Mouse (Mus musculus) liver, embryonic 15.5 days (tissue): ENCODE measurements around the gene Akt2. TPM values are rescaled to one million over a fixed set of nuclear protein-coding genes. Genes with fewer than 3 reads are reported as not detected.

Experiments used
- ATAC-seq: fragments of 200-750 bp; cut with Nextera tagmentation; 2 replicates; pipeline ENCODE4 v1.8.0; 2017; ENCODE audit warnings: moderate number of reproducible peaks, mild to moderate bottlenecking, moderate library complexity; ENCODE audit not compliant: insufficient read depth
- H3K27ac ChIP-seq: fragments of 300-500 bp; sonication (generic); replicated peaks from 2 replicates; pipeline ENCODE4 v1.5.1; 2015; ENCODE audit warnings: mild to moderate bottlenecking, inconsistent platforms
- H3K27me3 ChIP-seq: fragments of 300-500 bp; sonication (generic); 2 replicates; pipeline ENCODE4 v1.6.1; 2015; ENCODE audit warnings: mild to moderate bottlenecking, inconsistent platforms
- H3K36me3 ChIP-seq: fragments of 300-500 bp; sonication (generic); replicated peaks from 2 replicates; pipeline ENCODE4 v1.6.1; 2015; ENCODE audit warnings: moderate library complexity, mild to moderate bottlenecking, inconsistent platforms
- H3K4me1 ChIP-seq: fragments of 300-500 bp; sonication (generic); replicated peaks from 2 replicates; pipeline ENCODE4 v1.6.1; 2015; ENCODE audit warnings: inconsistent platforms
- H3K4me2 ChIP-seq: fragments of 300-500 bp; sonication (generic); 2 replicates; pipeline ENCODE4 v1.6.1; 2015; ENCODE audit warnings: moderate library complexity, mild to moderate bottlenecking, inconsistent platforms
- H3K4me3 ChIP-seq: fragments of 300-500 bp; sonication (generic); replicated peaks from 2 replicates; pipeline ENCODE4 v1.5.1; 2015; ENCODE audit warnings: mild to moderate bottlenecking, inconsistent platforms
- H3K9ac ChIP-seq: fragments of 300-500 bp; sonication (generic); 2 replicates; pipeline ENCODE4 v1.6.1; 2015; ENCODE audit warnings: moderate library complexity, mild to moderate bottlenecking, inconsistent platforms
- H3K9me3 ChIP-seq: fragments of 300-500 bp; sonication (generic); replicated peaks from 2 replicates; pipeline ENCODE4 v1.6.1; 2016; ENCODE audit warnings: inconsistent platforms
- WGBS: fragments of 180-500 bp; shearing (Covaris S2); methylation state at CpG from one replicate; pipeline ENCODE4 v1.1.7; 2015; ENCODE audit warnings: mixed read lengths; ENCODE audit not compliant: insufficient replicate concordance; 5-methylcytosine and 5-hydroxymethylcytosine counted together
- polyA plus RNA-seq: library from polyadenylated mRNA; unstranded; fragments of >200 nt; fragmentation: Nextera tagmentation; extraction: Ambion mirVana; gene quantifications from 2 replicates; pipeline ENCODE4 v1.2.1, GENCODE M21; 2015

Gene Akt2
- polyA plus RNA-seq, 1 experiment from 2014 or later, result 26.4 TPM

- Histone ChIP-seq H3K9ac (no peak overlapping the region), H3K9me3 (no peaks in the 10 kb centered on the region), H3K36me3 (no peaks in the 10 kb centered on the region), H3K4me1 (peaks cover 14% of the 10 kb centered on the region; the same call in 1 of the 2 replicates), H3K27me3 (peaks cover 40% of the 10 kb centered on the region), H3K4me3 (no peak overlapping the region), H3K4me2 (no peak overlapping the region; the same call in none of the 2 replicates), H3K27ac (no peak overlapping the region)
- ATAC-seq, result no peak
- 75% methylated on average over 11 of the region's 11 CpGs for WGBS
These were observed 58.4 kb downstream of the Akt2 start for GRCm38 (mm10) chr7:27649723-27650122.

DNA sequence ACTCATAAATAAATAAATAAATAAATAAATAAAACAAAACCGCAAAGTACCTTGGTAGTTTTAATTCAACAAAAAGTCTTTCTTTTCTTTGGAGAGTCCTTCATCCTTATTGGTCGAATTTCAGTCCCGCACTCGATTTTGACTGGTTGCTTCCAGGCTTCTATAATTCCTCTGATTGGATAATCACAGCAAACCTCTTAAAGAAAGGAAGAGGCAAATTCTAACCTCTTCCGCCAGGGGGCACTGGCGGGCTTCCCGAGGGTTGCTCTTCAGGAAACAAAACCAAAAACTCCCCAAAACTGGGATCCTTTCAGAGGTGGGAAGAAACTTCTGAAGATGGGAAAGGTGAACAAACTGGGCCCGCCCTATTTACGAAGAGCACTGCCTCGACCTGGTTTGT is 59.6 kb downstream of the Akt2 start:
- H3K4me2 ChIP-seq, result peak overlapping the region; percentile 48
- peaks cover 14% of the 10 kb centered on the region; the same call in 1 of the 2 replicates for H3K4me1 ChIP-seq
- H3K9me3 ChIP-seq, result no peaks in the 10 kb centered on the region
- no peak overlapping the region for H3K27ac ChIP-seq
- 1% methylated on average over 10 of the region's 10 CpGs for WGBS
- no peak overlapping the region for H3K9ac ChIP-seq
- no peak for ATAC-seq
- H3K27me3 ChIP-seq, result peaks cover 52% of the 10 kb centered on the region
- H3K36me3 ChIP-seq, result no peaks in the 10 kb centered on the region
- H3K4me3 ChIP-seq, result peak overlapping the region; percentile 38

DNA sequence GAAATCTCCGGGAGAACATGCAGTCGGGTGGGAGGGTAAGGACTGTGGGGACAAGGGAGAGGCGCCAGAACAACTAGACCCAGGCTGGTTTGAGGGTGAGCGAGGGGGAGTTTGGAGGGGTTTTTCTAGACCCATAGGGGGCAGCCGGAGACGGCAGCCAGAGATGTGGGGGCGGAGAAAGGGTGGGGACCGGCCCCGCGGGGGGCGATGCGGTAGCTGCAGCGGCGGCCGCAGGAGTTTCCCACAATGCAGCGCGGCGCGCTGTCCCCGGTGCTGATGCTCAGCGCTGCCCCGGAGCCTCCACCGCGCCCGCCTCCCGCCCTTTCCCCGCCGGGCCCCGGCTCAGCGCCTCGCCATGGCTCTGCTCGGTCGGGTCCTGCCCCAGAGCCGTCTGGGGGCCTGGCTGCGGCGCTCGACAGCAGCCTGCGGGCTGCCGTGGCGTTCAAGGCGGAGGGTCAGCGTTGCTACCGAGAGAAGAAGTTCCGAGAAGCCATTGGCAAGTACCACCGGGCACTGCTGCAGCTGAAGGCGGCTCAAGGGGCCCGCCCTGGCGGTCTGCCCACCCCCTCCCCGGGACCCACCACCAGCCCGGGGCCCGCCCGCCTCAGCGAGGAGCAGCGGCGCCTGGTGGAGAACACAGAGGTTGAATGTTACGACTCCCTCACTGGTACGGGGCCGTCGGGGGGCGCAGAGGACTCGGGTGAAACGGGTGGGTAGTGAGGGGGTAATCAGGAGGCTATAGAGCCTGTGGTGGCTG is 62.5 kb downstream of the Akt2 start, which contains the start of gene Ttc9b:
Gene Ttc9b (plus strand): TSS at position 235 of the 757 bp plus-strand sequence.
- peaks cover 81% of the 10 kb centered on the region for H3K27me3 ChIP-seq

DNA sequence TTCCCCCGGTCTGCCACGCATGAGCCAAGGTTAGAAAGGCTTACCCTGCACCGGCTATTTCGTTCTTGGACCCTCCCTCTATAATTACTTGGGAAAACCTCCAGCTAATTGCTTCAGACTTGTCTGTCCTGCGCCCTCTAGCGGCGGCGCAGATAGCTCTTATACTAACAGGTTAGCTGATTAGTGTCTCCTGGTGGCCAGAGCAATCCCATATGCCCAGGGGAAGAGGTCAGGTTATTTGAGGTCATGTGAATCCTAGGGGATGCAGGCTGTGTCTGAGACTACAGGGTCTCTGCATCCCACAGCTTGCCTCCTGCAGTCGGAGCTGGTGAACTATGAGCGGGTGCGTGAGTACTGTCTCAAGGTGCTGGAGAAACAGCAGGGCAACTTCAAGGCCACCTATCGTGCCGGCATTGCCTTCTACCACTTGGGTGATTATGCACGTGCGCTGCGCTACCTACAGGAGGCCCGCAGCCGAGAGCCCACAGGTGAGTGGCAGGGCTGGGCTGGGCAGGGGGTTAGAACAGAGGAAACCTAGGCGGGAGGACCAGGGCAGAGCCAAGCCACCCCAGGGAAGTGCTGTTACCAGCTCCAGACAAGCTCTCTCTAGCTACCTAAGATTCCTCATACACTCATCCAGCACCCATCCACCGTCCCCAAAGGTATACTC is 63.4 kb downstream of the Akt2 start:
- Histone ChIP-seq H3K4me3 (no peak overlapping the region), H3K36me3 (no peaks in the 10 kb centered on the region), H3K9me3 (no peaks in the 10 kb centered on the region), H3K4me2 (no peak overlapping the region), H3K27me3 (peaks cover 89% of the 10 kb centered on the region), H3K27ac (no peak overlapping the region), H3K4me1 (peaks cover 29% of the 10 kb centered on the region), H3K9ac (no peak overlapping the region)
- 58% methylated on average over 20 of the region's 20 CpGs for WGBS
- no peak for ATAC-seq

More for the DNA sequence above, 62.5 kb downstream of the Akt2 start, which contains the start of gene Ttc9b:
- no peaks in the 10 kb centered on the region for H3K9me3 ChIP-seq
- no peak within 1 kb of the TSS for H3K4me3 ChIP-seq
- H3K9ac ChIP-seq, result no peak within 1 kb of the TSS
- H3K4me2 ChIP-seq, result no peak within 1 kb of the TSS
- H3K27ac ChIP-seq, result no peak within 1 kb of the TSS
- no peak for ATAC-seq
- 5% methylated on average over 62 of the region's 62 CpGs for WGBS
- peaks cover 24% of the 10 kb centered on the region for H3K4me1 ChIP-seq
- H3K36me3 ChIP-seq, result no peaks in the 10 kb centered on the region

- Histone ChIP-seq H3K4me1 (peaks cover 26% of the 10 kb centered on the region), H3K4me3 (no peak overlapping the region), H3K4me2 (no peak overlapping the region), H3K27me3 (peaks cover 88% of the 10 kb centered on the region), H3K9me3 (no peaks in the 10 kb centered on the region), H3K36me3 (no peaks in the 10 kb centered on the region), H3K9ac (no peak overlapping the region), H3K27ac (no peak overlapping the region)
- WGBS, result 37% methylated on average over 11 of the region's 11 CpGs
- no peak for ATAC-seq
These were observed 64.2 kb downstream of the Akt2 start for GRCm38 (mm10) chr7:27655545-27655944.

DNA sequence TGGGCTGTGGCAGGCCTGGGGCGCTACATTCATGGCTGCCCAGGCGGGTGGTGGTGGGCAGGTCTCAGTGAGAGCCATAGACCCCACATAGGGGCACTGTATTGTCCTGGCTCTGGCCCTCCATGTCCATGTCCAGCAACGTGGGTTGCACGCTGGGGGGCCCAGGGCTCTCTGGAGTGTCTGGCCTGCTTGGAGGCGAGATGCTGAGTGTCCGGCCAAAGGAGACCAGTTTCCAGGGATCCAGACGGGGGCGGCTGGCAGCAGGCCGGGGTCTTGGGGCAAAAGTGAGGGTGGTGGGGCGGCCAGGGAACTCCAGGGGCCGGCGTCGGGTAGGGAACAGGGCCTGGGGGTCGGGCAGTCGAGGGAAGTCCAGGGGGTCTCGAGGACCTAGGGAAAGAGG is 65.2 kb downstream of the Akt2 start:
- Histone ChIP-seq H3K27me3 (peaks cover 82% of the 10 kb centered on the region), H3K9me3 (no peaks in the 10 kb centered on the region), H3K27ac (no peak overlapping the region), H3K36me3 (no peaks in the 10 kb centered on the region), H3K4me1 (peaks cover 22% of the 10 kb centered on the region), H3K4me2 (no peak overlapping the region), H3K9ac (no peak overlapping the region), H3K4me3 (no peak overlapping the region)
- ATAC-seq, result no peak
- 75% methylated on average over 16 of the region's 16 CpGs for WGBS

DNA sequence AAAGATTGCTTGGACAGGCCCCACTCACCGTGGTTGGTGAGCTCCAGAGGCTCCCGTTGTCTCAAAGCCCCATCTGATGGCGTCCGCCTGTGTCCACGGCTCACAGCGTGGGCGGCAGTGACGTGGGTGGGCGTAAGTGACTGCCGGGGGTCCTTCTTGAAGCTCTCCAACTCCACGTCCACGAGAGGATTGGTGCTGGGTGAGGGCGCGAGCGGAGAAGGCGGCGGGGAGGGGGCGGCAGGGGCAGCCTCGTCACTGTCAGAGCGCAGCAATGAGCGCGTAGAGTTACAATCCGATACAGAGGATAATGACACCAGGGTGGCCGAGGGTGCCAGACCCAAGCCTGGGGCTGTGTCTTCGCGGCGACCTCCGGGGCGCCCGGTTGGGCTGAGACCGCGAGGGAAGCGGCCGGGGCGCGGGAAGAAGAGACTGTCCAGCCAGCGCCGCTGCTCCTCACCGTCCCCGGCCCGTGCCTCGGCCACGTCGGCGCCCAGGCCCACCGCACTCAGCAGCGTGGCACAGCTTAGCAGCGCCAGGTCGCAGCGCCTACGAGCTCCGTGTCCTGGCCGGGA is 66.6 kb downstream of the Akt2 start:
- ATAC-seq, result no peak
- H3K4me3 ChIP-seq, result peak overlapping the region; percentile 14; the same call in 1 of the 2 replicates
- 23% methylated on average over 53 of the region's 53 CpGs for WGBS
- H3K36me3 ChIP-seq, result no peaks in the 10 kb centered on the region
- no peak overlapping the region for H3K27ac ChIP-seq
- no peak overlapping the region for H3K9ac ChIP-seq
- H3K4me1 ChIP-seq, result peaks cover 22% of the 10 kb centered on the region
- H3K4me2 ChIP-seq, result peak overlapping the region; percentile 43; the same call in 1 of the 2 replicates
- peaks cover 78% of the 10 kb centered on the region for H3K27me3 ChIP-seq
- H3K9me3 ChIP-seq, result no peaks in the 10 kb centered on the region

- H3K4me1 ChIP-seq, result peaks cover 18% of the 10 kb centered on the region
- peaks cover 72% of the 10 kb centered on the region for H3K27me3 ChIP-seq
These were observed 67.6 kb downstream of the Akt2 start for GRCm38 (mm10) chr7:27658712-27659663.

DNA sequence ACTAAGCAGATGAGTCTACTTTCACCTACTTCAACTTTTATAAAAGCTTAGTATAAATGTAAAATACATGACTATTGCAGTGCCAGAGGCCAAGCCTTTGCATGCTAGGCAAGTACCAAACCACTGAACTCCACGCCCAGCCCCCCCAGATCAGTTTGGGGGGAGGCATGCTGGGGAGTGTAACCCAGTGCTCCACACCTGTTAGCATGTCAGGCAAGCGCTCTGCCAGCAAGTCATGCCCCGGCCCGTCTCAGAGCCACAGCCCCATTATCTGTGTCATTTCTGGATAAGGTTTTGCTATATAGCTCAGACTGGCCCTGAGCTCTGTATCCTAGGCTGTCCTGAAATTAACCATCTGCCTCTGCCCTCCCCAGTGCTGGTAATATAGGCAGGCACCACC is 70.7 kb downstream of the Akt2 start:
- 56% methylated on average over 4 of the region's 4 CpGs for whole genome bisulfite sequencing
- ATAC-seq, result no peak
- no peak overlapping the region for H3K9ac ChIP-seq
- H3K9me3 ChIP-seq, result no peaks in the 10 kb centered on the region
- H3K4me1 ChIP-seq, result peaks cover 16% of the 10 kb centered on the region
- no peak overlapping the region for H3K27ac ChIP-seq
- H3K4me2 ChIP-seq, result no peak overlapping the region
- peaks cover 42% of the 10 kb centered on the region for H3K27me3 ChIP-seq
- H3K4me3 ChIP-seq, result no peak overlapping the region
- H3K36me3 ChIP-seq, result no peaks in the 10 kb centered on the region

More at GRCm38 (mm10) chr7:27658712-27659663, 67.6 kb downstream of the Akt2 start:
- no peak overlapping the region for H3K27ac ChIP-seq
- H3K36me3 ChIP-seq, result no peaks in the 10 kb centered on the region
- 24% methylated on average over 14 of the region's 14 CpGs for WGBS
- no peak overlapping the region for H3K9ac ChIP-seq
- no peak overlapping the region for H3K4me3 ChIP-seq
- H3K9me3 ChIP-seq, result no peaks in the 10 kb centered on the region
- ATAC-seq, result peak; percentile 76
- H3K4me2 ChIP-seq, result peak overlapping the region; percentile 43

DNA sequence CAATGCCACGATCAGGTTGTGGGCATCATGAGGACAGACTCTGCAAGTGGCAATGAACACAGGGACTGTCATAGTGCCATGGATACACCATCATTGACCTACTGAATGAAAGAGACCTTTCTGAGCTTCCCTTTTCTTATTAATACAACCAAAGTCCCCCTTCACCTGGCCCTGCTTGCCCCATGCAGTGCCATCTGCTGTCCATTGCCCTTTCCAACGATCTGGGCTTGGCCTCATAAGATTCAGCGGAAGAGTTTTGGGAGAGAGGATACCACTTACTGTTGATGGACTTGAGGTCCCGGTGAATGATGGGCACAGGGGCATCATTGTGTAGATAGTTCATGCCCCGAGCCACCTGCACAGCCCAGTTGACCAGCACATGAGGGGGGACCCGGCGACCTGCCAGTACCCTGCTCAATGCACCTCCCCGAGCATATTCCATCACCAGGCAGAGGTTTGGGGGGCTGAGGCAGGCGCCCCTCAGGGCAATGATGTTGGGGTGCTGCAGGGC is 81.8 kb downstream of the Akt2 start:
- Histone ChIP-seq H3K4me2 (peak overlapping the region; percentile 98), H3K27ac (no peak overlapping the region), H3K9ac (peak overlapping the region; percentile 80; the same call in 1 of the 2 replicates), H3K4me3 (peak overlapping the region; percentile 76), H3K9me3 (no peaks in the 10 kb centered on the region), H3K36me3 (no peaks in the 10 kb centered on the region), H3K4me1 (peaks cover 23% of the 10 kb centered on the region), H3K27me3 (peaks cover 14% of the 10 kb centered on the region)
- 43% methylated on average over 9 of the region's 9 CpGs for WGBS
- no peak for ATAC-seq
